Mouse (Mus musculus): ENCODE data around the gene Svep1. TPM values are rescaled to one million over a fixed set of nuclear protein-coding genes. Genes with fewer than 3 reads are reported as not detected.

Gene Svep1
- total and polyA plus RNA-seq, 3 experiments: not detected

DNA sequence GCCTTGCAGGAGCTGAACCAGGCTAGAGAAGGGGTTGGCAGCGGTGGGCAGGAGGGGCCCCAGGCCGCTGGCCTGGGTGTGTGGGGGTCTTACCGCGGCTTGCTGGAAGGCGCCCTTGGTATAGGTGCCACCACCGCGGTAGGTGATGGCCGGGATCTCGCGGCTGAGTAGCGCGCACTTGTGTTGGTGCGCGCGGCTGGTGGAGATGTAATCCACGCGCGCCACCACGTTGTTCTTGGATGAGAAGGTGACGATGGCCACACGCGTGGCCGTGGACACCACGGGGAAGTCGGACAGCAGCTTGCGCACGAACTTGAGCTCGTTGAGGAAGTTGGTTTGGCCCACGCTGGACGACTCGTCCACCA, 927 bp downstream of the Svep1 start:
- Histone ChIP-seq H3K27ac (ENCODE audit: control insufficient read depth, low read depth, low read length) (no peak overlapping the region), H3K27me3 (ENCODE audit: control insufficient read depth in 1 of 2, insufficient read depth in 2 of 2, low read length in 2 of 2) (no peaks in the 10 kb centered on the region), H3K4me3 (ENCODE audit: control insufficient read depth in 1 of 2, insufficient read depth in 1 of 2, low read depth in 2 of 2, low read length in 2 of 2) (no peak overlapping the region), H3K9me3 (replicated peaks; ENCODE audit: insufficient read depth, low read length) (no peaks in the 10 kb centered on the region), H3K9ac (ENCODE audit: control insufficient read depth, low read depth, low read length, poor library complexity, severe bottlenecking) (no peak overlapping the region), H3K79me2 (ENCODE audit: control insufficient read depth, insufficient read depth, low read length, poor library complexity) (no peaks in the 10 kb centered on the region), H3K36me3 (ENCODE audit: control insufficient read depth in 1 of 2, insufficient read depth in 2 of 2, low read length in 2 of 2) (no peaks in the 10 kb centered on the region), H3K4me1 (ENCODE audit: control insufficient read depth in 1 of 2, insufficient read depth in 2 of 2, low read length in 2 of 2) (no peaks in the 10 kb centered on the region; a peak in 1 of 4 replicates)
- DNase-seq (ENCODE audit: low read depth, low spot score): no peak
- TF ChIP-seq USF1 (IDR thresholded peaks at IDR 0.05; ENCODE audit: low read depth, low read length) (no peak), NELFE (IDR thresholded peaks at IDR 0.05; ENCODE audit: low read depth, low read length) (no peak), POLR2AphosphoS5 (IDR thresholded peaks at IDR 0.05; ENCODE audit: borderline replicate concordance, low read depth, low read length) (no peak), TCF12 (IDR thresholded peaks at IDR 0.05; ENCODE audit: low read depth, low read length) (no peak), TBP (IDR thresholded peaks at IDR 0.05; ENCODE audit: low read depth, low read length) (no peak), RCOR1 (IDR thresholded peaks at IDR 0.05; ENCODE audit: low read depth, low read length) (no peak)

DNA sequence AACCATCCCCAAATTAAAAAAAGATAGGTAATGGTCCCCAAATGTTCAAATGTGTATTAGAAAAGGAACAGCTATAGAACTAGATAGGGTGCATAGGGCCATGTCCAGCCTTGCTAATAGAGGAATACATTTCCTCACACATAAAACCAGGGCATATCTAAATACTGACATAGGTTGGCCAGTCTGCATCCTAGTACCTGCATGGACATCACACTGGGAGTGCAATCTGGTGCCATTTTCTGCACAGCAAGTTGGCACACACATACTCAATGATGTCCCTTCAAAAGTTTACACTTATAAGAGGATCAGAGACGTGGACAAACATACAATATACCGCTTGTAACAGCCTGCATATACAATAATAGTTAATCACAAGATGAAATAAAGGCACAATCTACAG, 5.0 kb downstream of the Svep1 start:
- DNase-seq (ENCODE audit: low read depth, low spot score): no peak
- Histone ChIP-seq H3K79me2 (ENCODE audit: control insufficient read depth, insufficient read depth, low read length, poor library complexity) (no peaks in the 10 kb centered on the region), H3K27me3 (ENCODE audit: control insufficient read depth in 1 of 2, insufficient read depth in 2 of 2, low read length in 2 of 2) (peaks cover 0 to 2% of the 10 kb centered on the region in 2 experiments; a peak in 1 of 4 replicates), H3K4me1 (ENCODE audit: control insufficient read depth in 1 of 2, insufficient read depth in 2 of 2, low read length in 2 of 2) (no peaks in the 10 kb centered on the region), H3K4me3 (ENCODE audit: control insufficient read depth in 1 of 2, insufficient read depth in 1 of 2, low read depth in 2 of 2, low read length in 2 of 2) (no peak overlapping the region), H3K27ac (ENCODE audit: control insufficient read depth, low read depth, low read length) (no peak overlapping the region), H3K9ac (ENCODE audit: control insufficient read depth, low read depth, low read length, poor library complexity, severe bottlenecking) (no peak overlapping the region), H3K36me3 (ENCODE audit: control insufficient read depth in 1 of 2, insufficient read depth in 2 of 2, low read length in 2 of 2) (no peaks in the 10 kb centered on the region), H3K9me3 (replicated peaks; ENCODE audit: insufficient read depth, low read length) (no peaks in the 10 kb centered on the region)
- no peak for TF ChIP-seq TAL1 (IDR thresholded peaks at IDR 0.05; ENCODE audit: low read length)

- no peak overlapping the region for H3K4me3 ChIP-seq (ENCODE audit: control insufficient read depth in 1 of 2, insufficient read depth in 1 of 2, low read depth in 2 of 2, low read length in 2 of 2)
- H3K79me2 ChIP-seq (ENCODE audit: control insufficient read depth, insufficient read depth, low read length, poor library complexity): no peaks in the 10 kb centered on the region
- H3K27me3 ChIP-seq (ENCODE audit: control insufficient read depth in 1 of 2, insufficient read depth in 2 of 2, low read length in 2 of 2): peaks cover 0 to 2% of the 10 kb centered on the region in 2 experiments; a peak in 1 of 4 replicates
- no peak for DNase-seq (ENCODE audit: low read depth, low spot score)
- no peak overlapping the region for H3K9ac ChIP-seq (ENCODE audit: control insufficient read depth, low read depth, low read length, poor library complexity, severe bottlenecking)
- no peak overlapping the region for H3K27ac ChIP-seq (ENCODE audit: control insufficient read depth, low read depth, low read length)
- no peaks in the 10 kb centered on the region for H3K9me3 ChIP-seq (replicated peaks; ENCODE audit: insufficient read depth, low read length)
- TF ChIP-seq BHLHE40 (IDR thresholded peaks at IDR 0.05; ENCODE audit: borderline replicate concordance, low read depth, low read length) (no peak), RAD21 (IDR thresholded peaks at IDR 0.05; ENCODE audit: low read depth, low read length) (no peak), MEF2A (IDR thresholded peaks at IDR 0.05; ENCODE audit: extremely low read depth, insufficient replicate concordance, low read depth, low read length, poor library complexity, severe bottlenecking) (no peak), MAZ (IDR thresholded peaks at IDR 0.05; ENCODE audit: low read depth, low read length) (no peak), ZMIZ1 (IDR thresholded peaks at IDR 0.05; ENCODE audit: low read depth, low read length) (no peak), POLR2AphosphoS5 (IDR thresholded peaks at IDR 0.05; ENCODE audit: borderline replicate concordance, low read depth, low read length) (no peak), GATA1 (IDR thresholded peaks at IDR 0.05; ENCODE audit: low read depth, low read length) (no peak), KAT2A (conservative IDR thresholded peaks at IDR 0.05; ENCODE audit: low read depth, low read length) (no peak), ELF1 (IDR thresholded peaks at IDR 0.05; ENCODE audit: low read depth, low read length) (no peak), ZNF384 (IDR thresholded peaks at IDR 0.05; ENCODE audit: low read depth, low read length) (no peak), UBTF (IDR thresholded peaks at IDR 0.05; ENCODE audit: borderline replicate concordance, insufficient read depth, low read depth, low read length) (no peak), SMC3 (IDR thresholded peaks at IDR 0.05; ENCODE audit: low read depth, low read length) (no peak), HCFC1 (IDR thresholded peaks at IDR 0.05; ENCODE audit: low read depth, low read length) (no peak), MXI1 (IDR thresholded peaks at IDR 0.05; ENCODE audit: low read depth, low read length) (no peak), TBP (IDR thresholded peaks at IDR 0.05; ENCODE audit: low read depth, low read length) (no peak), POLR2AphosphoS2 (IDR thresholded peaks at IDR 0.05; ENCODE audit: low read length) (no peak), ZKSCAN1 (IDR thresholded peaks at IDR 0.05; ENCODE audit: low read depth, low read length) (no peak)
- no peaks in the 10 kb centered on the region for H3K4me1 ChIP-seq (ENCODE audit: control insufficient read depth in 1 of 2, insufficient read depth in 2 of 2, low read length in 2 of 2)
- H3K36me3 ChIP-seq (ENCODE audit: control insufficient read depth in 1 of 2, insufficient read depth in 2 of 2, low read length in 2 of 2): no peaks in the 10 kb centered on the region
Measured at GRCm38 (mm10) chr4:58200826-58201225, 5.8 kb downstream of the Svep1 start.

Data from MEL (cell line).